Mouse (Mus musculus) megakaryocyte, embryonic 14.5 days (primary cell): ENCODE data around the gene Dnah2. TPM values are rescaled to one million over a fixed set of nuclear protein-coding genes. Genes with fewer than 3 reads are reported as not detected.

Source experiments
- H3K27me3 ChIP-seq: replicated peaks from 2 replicates; pipeline ENCODE3; 2012; ENCODE audit warnings: inconsistent platforms
- H3K36me3 ChIP-seq: replicated peaks from 2 replicates; pipeline ENCODE3; 2012; ENCODE audit warnings: low read length, inconsistent platforms, mixed read lengths
- H3K4me1 ChIP-seq: 2 replicates; pipeline ENCODE4 v1.6.1; 2012; ENCODE audit warnings: inconsistent platforms
- H3K4me3 ChIP-seq: replicated peaks from 2 replicates; pipeline ENCODE3; 2012; ENCODE audit warnings: moderate library complexity, mild to moderate bottlenecking, inconsistent platforms
- H3K9me3 ChIP-seq: 2 replicates; pipeline ENCODE4 v1.6.1; 2012; ENCODE audit warnings: inconsistent platforms
- FLI1 ChIP-seq: IDR thresholded peaks from 2 replicates; pipeline ENCODE4 v1.6.1; 2012; ENCODE audit warnings: low read length, inconsistent platforms, mixed read lengths
- GATA1 ChIP-seq: IDR thresholded peaks from 3 replicates; pipeline ENCODE4 v1.6.1; 2012; ENCODE audit warnings: mixed read lengths, low read length, inconsistent platforms, borderline replicate concordance
- polyA plus RNA-seq: library from polyadenylated mRNA; stranded (reverse); fragments of >175 nt; gene quantifications from 2 replicates; pipeline ENCODE4 v1.2.3, GENCODE M21; 2012; ENCODE audit warnings: low replicate concordance; ENCODE audit not compliant: insufficient read depth

Gene Dnah2
- polyA plus RNA-seq, 1 experiment: 0.95 TPM

- Histone ChIP-seq H3K36me3 (peaks cover 98% of the 10 kb centered on the region), H3K27me3 (peaks cover 9% of the 10 kb centered on the region), H3K4me3 (no peak overlapping the region), H3K4me1 (peaks cover 2% of the 10 kb centered on the region), H3K9me3 (no peaks in the 10 kb centered on the region)
- TF ChIP-seq FLI1: no peak
- TF ChIP-seq GATA1: no peak
These were observed 16.2 kb upstream of the Dnah2 start for GRCm38 (mm10) chr11:69565131-69565530.

- Histone ChIP-seq H3K9me3 (no peaks in the 10 kb centered on the region), H3K4me1 (peaks cover 7% of the 10 kb centered on the region), H3K27me3 (peaks cover 17% of the 10 kb centered on the region), H3K36me3 (peaks cover 91% of the 10 kb centered on the region), H3K4me3 (no peak overlapping the region)
- TF ChIP-seq GATA1: no peak
- no peak for TF ChIP-seq FLI1
These were observed 15.5 kb upstream of the Dnah2 start for GRCm38 (mm10) chr11:69564391-69564790.

- H3K36me3 ChIP-seq: peaks cover 81% of the 10 kb centered on the region
- H3K4me1 ChIP-seq: peaks cover 16% of the 10 kb centered on the region
- peaks cover 26% of the 10 kb centered on the region for H3K27me3 ChIP-seq
- TF ChIP-seq GATA1: no peak
- H3K9me3 ChIP-seq: no peaks in the 10 kb centered on the region
- H3K4me3 ChIP-seq: no peak overlapping the region
These were observed 14.5 kb upstream of the Dnah2 start for GRCm38 (mm10) chr11:69563373-69563772.

GRCm38 (mm10) chr11:69560896-69561854, 12.3 kb upstream of the Dnah2 start:
- Histone ChIP-seq H3K36me3 (peaks cover 59% of the 10 kb centered on the region), H3K27me3 (peaks cover 44% of the 10 kb centered on the region), H3K4me3 (peak overlapping the region; percentile 12), H3K9me3 (no peaks in the 10 kb centered on the region), H3K4me1 (peaks cover 20% of the 10 kb centered on the region)
- TF ChIP-seq GATA1 (no peak), FLI1 (no peak)

DNA sequence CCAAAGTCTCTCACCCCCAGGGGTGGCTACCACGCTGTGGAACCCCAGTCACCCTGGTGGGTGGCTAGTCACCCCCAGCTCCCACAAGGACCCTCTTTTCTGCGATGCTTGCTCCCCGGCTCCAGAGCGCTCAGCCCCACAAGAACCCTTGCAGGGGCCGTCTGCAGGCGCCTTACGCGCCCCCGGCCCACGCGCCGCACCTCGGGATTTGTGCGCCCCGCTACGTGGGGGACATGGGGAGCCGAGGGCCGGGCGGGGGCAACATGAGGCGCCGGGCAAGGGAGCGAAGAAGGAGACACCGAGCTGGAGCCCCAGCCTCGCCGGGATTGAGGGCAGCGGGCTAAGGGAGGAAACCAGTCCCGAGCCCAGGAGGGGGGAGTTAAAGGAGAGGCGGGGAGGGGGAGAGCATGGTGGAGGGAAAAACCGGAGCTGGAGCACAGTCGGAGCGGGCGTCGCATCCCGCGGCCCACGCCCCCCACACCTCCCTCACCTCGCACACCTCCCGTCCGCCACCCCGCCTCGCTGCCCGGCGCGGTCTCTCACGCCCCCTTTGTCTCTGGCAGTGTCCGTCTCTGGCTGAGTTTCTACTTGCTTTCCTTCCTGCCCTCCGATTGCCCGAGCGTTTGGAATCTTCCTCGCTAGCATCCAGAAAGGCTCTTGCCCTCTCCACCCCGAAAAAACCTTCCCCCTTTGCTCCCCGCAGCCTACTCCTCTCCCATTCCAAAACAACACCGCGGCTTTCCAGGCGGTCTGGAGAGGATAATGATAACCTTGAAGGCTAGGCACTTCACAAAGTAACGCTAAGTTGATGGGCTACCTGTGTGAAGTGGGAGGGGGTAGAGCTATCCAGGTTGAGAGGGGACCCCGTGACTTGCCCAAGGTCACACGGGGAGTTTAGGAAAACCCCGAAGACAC, 11.2 kb upstream of the Dnah2 start, which contains the start of gene Efnb3:
Gene Efnb3, minus strand, starts transcription at position 355 of the 915 bp plus-strand sequence.
- no peak within 1 kb of the TSS for H3K4me3 ChIP-seq
- H3K9me3 ChIP-seq: peaks cover 5% of the 10 kb centered on the region
- H3K36me3 ChIP-seq: peaks cover 50% of the 10 kb centered on the region
- H3K4me1 ChIP-seq: peaks cover 20% of the 10 kb centered on the region
- peaks cover 52% of the 10 kb centered on the region for H3K27me3 ChIP-seq
- TF ChIP-seq GATA1 (no peak), FLI1 (no peak)

DNA sequence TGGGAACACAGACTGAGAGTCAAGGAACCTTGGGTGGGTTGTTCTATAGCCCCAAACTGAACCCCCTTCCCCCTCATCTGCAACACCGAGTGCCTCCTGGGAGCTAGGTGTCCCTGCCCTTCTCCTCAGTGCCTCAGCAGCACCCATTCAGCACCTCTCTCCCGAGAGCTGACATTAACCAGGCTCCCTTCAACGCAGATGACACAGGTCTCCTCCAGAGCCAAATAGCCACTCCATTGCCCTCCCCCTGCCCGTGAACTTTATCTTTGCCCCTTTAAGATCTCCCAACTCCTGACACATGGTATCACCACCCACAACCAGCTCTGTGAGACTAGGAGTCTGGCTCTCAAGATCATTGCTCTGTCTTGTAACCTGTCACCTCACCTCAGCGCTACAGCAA, 10.3 kb upstream of the Dnah2 start:
- peaks cover 43% of the 10 kb centered on the region for H3K36me3 ChIP-seq
- no peak overlapping the region for H3K4me3 ChIP-seq
- TF ChIP-seq GATA1: no peak
- TF ChIP-seq FLI1: no peak
- H3K4me1 ChIP-seq: peaks cover 29% of the 10 kb centered on the region
- peaks cover 52% of the 10 kb centered on the region for H3K27me3 ChIP-seq
- H3K9me3 ChIP-seq: peaks cover 6% of the 10 kb centered on the region

DNA sequence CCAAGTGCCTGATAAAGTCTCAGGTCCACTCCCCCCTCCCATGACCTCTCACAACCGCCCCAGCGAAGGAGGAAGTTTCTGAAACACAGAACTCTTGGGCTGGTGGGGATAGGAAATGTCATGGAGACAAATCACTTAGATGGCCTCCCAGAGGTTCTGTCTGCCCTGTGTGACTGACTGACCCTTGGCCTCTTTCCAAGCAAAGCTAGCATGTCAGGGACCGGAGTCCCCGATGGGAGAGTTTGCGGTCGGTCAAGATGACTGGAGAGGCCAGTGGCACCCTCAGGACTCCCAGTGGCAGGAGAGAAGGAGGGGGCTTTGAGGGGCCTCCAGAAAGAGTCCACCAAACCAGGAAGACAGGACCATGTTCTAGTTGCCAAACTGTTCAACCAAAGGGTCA, 9.8 kb upstream of the Dnah2 start:
- no peak overlapping the region for H3K4me3 ChIP-seq
- peaks cover 6% of the 10 kb centered on the region for H3K9me3 ChIP-seq
- H3K27me3 ChIP-seq: peaks cover 52% of the 10 kb centered on the region
- H3K36me3 ChIP-seq: peaks cover 38% of the 10 kb centered on the region
- peaks cover 31% of the 10 kb centered on the region for H3K4me1 ChIP-seq
- TF ChIP-seq FLI1 (no peak), GATA1 (no peak)

DNA sequence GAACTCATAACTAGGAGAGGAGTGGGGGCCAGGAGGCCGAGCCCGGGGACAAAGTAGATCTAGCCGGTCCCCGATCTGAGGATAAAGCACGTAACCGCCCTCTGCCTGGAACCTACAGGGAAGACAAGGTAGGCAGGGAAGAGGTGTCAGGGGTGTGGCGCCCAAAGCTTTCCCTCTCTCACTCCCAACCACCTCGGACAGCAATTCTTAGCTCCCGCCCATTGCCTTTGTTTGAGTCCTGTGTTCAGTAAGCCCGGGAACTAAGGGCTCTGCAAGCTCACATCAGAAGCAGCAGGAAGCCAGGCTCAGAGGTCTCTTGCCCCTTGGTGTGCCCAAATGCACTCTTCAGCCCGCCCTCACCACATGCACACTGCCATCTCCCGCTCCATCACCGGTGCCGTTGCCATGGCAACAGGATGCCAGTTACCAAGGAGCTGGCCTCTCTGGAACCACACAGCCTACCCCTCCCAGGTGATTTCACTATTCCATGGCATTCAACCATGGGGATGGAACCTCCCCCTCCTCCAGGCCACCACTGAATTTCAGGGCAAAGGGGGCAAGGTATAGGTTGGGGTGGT, 8.6 kb upstream of the Dnah2 start:
- peaks cover 63% of the 10 kb centered on the region for H3K27me3 ChIP-seq

DNA sequence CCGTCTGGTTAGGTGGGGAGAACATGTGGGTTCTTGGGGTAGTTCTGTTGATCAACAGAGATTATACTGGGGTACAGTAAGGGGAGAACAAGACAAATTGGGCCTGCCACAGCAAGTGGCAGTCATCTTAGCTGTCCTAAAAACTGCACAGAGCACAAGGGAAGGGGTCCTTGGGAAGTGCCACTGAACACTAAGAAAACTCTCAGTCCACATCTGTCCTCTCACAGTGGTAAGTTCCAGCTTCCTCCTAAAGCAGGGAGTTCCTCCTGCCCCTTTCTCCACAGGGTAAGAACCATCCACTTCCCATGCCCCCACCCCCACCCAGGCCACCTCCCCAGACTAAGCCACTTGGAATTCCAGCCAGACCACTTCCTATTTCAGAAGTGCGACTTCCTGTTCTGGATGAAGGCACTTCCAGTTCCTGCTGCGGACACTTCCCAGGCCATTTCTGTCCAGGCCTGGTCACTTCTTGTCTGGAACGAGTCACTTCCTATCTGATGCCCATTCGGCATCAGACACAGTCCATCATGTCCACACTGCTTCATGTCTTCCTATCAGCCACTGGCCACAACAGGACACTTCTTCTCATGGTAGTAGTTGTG, 5.7 kb upstream of the Dnah2 start:
- no peak overlapping the region for H3K4me3 ChIP-seq
- peaks cover 31% of the 10 kb centered on the region for H3K4me1 ChIP-seq
- TF ChIP-seq FLI1 (no peak), GATA1 (no peak)
- H3K27me3 ChIP-seq: peaks cover 70% of the 10 kb centered on the region
- peaks cover 10% of the 10 kb centered on the region for H3K9me3 ChIP-seq
- H3K36me3 ChIP-seq: peaks cover 2% of the 10 kb centered on the region

More for the DNA sequence above, 8.6 kb upstream of the Dnah2 start:
- Histone ChIP-seq H3K4me1 (peaks cover 31% of the 10 kb centered on the region), H3K4me3 (no peak overlapping the region), H3K9me3 (peaks cover 6% of the 10 kb centered on the region), H3K36me3 (peaks cover 26% of the 10 kb centered on the region)
- TF ChIP-seq GATA1 (no peak), FLI1 (no peak)
